Mouse (Mus musculus): ENCODE data around the gene Dbndd2.

Gene Dbndd2

GRCm38 (mm10) chr2:164540652-164541427, 54.9 kb downstream of the Dbndd2 start:
- DNase-seq (ENCODE audit: low read depth, low spot score), result no peak

DNA sequence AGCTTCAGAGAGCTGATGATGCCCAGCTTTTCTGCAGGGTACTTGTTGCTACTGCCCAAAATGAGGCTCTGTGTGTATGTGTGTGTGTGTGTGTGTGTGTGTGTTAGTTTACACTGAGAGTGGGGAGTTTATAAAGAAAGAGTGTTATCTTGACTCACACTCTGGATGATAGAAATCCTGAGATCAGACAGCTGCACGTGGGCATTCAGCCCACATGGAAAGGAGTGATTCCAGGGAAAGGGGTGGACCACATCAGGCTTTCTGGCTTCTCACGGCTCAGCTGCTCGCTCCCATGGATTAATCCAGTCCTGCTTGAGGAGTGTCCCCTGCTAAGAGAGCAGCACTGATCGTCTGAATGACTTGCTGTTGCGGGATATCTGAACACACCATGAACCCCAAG, 56.2 kb downstream of the Dbndd2 start:
- DNase-seq (ENCODE audit: low read depth, low spot score), result no peak

DNA sequence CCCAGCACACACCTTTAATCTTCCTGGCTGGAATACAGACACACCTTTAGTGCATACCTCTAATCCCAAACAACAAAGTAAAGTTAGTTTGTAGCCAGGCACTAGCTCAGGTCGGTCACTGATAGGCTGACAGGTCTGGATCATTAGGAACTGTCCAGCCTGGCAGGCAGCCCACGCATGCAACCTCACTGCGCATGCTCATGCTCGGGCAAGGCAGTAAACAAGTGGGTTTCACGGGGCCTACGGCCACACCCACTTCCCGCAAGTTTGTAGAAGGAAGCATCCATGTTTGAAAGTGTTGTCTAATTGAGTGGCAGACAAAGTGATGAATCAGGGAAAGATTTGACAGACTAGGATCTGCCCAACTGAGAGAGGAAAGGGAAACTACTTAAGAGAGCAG, 56.7 kb downstream of the Dbndd2 start:
- DNase-seq (ENCODE audit: low read depth, low spot score), result no peak
